Mouse (Mus musculus) hindbrain, postnatal 0 days (tissue): ENCODE measurements at regions not wholly inside any gene's neighbourhood (a gene's known extent, or its start where the extent isn't known, plus 50 kb on each side); places are given as distances from the start of the nearest gene placed in this dataset.

Source experiments
- ATAC-seq: fragments of 200-750 bp; cut with Nextera tagmentation; 2 replicates; pipeline ENCODE4 v1.8.0; 2017; ENCODE audit warnings: mild to moderate bottlenecking, moderate TSS enrichment, moderate library complexity
- DNase-seq: peaks from one replicate; pipeline ENCODE4 v3.0.0-alpha.2; 2015; ENCODE audit warnings: low spot score
- H3K27ac ChIP-seq: fragments of 300-500 bp; sonication (generic); 2 replicates; pipeline ENCODE4 v1.5.1; 2014; ENCODE audit warnings: mild to moderate bottlenecking
- H3K27me3 ChIP-seq: fragments of 300-500 bp; sonication (generic); 2 replicates; pipeline ENCODE4 v1.6.1; 2014; ENCODE audit warnings: low read length, mixed read lengths; ENCODE audit not compliant: insufficient read depth
- H3K36me3 ChIP-seq: fragments of 300-500 bp; sonication (generic); 2 replicates; pipeline ENCODE4 v1.6.1; 2014; ENCODE audit warnings: low read length, mixed read lengths; ENCODE audit not compliant: insufficient read depth
- H3K4me1 ChIP-seq: fragments of 300-500 bp; sonication (generic); 2 replicates; pipeline ENCODE4 v1.6.1; 2014; ENCODE audit warnings: antibody characterized with exemption, low read length, mixed read lengths; ENCODE audit not compliant: insufficient read depth
- H3K4me2 ChIP-seq: fragments of 300-500 bp; sonication (generic); 2 replicates; pipeline ENCODE4 v1.6.1; 2014; ENCODE audit warnings: low read depth, mild to moderate bottlenecking, low read length, moderate library complexity, mixed read lengths
- H3K4me3 ChIP-seq: fragments of 300-500 bp; sonication (generic); 2 replicates; pipeline ENCODE4 v1.5.1; 2014; ENCODE audit warnings: low read length
- H3K9ac ChIP-seq: fragments of 300-500 bp; sonication (generic); replicated peaks from 2 replicates; pipeline ENCODE4 v1.6.1; 2014; ENCODE audit warnings: mild to moderate bottlenecking, low read length, moderate library complexity, mixed read lengths
- H3K9me3 ChIP-seq: fragments of 300-500 bp; sonication (generic); 2 replicates; pipeline ENCODE4 v1.6.1; 2016; ENCODE audit warnings: low read length, mixed read lengths
- CTCF ChIP-seq: IDR thresholded peaks from 2 replicates; pipeline ENCODE4 v1.5.1; 2016; ENCODE audit warnings: antibody characterized with exemption, control low read depth, low read depth
- WGBS: fragments of 180-500 bp; shearing (Covaris S2); extraction: QIAGEN DNeasy Blood & Tissue Kit; methylation state at CpG from one replicate; pipeline ENCODE4 v1.1.7; 2014; 5-methylcytosine and 5-hydroxymethylcytosine counted together

DNA sequence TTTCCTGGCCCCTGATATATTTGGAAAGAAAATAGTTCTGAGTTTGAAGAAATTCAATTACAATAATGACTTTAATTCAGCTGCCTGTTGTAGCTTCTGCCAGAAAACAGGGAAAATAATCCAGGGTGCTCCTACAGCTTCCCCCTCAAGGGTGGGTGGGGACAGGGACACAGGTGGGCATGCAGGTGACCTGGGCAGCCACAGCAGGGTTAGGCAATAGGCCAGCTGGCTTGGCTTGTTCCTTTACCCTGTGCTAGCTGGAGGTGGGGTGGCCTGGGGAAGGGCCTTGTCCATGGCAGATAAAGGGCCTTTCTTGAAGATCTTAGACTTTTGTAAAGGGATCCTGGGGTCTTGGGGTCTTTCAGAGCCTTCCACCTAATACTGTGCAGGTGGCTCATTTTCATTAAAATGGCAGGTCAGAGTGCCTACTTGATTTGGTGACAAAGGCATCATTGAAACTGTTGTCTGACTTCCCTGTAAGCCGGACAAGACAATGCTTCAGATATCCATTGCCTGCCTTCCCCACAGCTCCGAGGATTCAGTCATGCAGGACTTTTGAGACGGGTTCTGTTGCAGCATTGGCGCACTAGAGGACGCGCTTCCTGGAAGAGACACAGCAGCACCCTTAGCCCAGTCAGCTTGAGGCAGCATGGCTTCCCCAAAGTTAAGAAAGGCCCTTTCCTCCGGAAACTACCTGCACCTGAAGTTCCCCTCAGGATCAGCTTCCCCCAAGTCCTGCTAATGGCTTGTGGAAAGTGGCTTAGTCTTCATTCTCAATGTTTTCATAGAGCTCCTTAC lies 164.9 kb upstream of the Kbtbd8 start:
- no peak for TF ChIP-seq CTCF
- Histone ChIP-seq H3K9me3 (0 out of 2 replicates have a peak, but pooled peaks cover 4% of the 10 kb centered on the region), H3K4me3 (no peak overlapping the region), H3K4me1 (no peaks in the 10 kb centered on the region), H3K27ac (no peak overlapping the region), H3K27me3 (no peaks in the 10 kb centered on the region), H3K36me3 (no peaks in the 10 kb centered on the region), H3K9ac (no peak overlapping the region), H3K4me2 (no peak overlapping the region)
- WGBS: 50% methylated on average over 7 of the region's 7 CpGs
- DNase-seq (no peak), ATAC-seq (no peak)

DNA sequence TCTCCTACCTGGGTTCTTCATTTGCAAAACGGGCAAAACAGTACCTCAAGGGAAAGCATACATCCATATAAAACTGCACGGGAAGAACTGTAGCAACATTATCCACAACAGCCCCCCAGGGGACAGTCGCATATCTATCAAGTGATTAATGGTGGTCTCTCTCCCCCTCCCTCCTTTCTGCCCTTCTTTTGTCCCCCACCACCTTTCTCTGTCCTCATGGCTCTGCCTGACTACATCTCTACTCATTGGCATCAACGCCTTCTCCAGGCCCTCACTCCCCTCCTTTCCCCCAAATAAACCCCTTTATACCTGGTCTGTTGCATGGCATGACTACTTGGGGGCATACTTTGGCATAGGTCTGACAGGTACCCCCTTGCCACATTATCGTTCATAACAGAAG lies 166.1 kb upstream of the Kbtbd8 start:
- no peak for DNase-seq
- no peak overlapping the region for H3K4me3 ChIP-seq
- no peak overlapping the region for H3K4me2 ChIP-seq
- H3K27me3 ChIP-seq: no peaks in the 10 kb centered on the region
- TF ChIP-seq CTCF: no peak
- no peaks in the 10 kb centered on the region for H3K4me1 ChIP-seq
- H3K27ac ChIP-seq: no peak overlapping the region
- no peak for ATAC-seq
- no peaks in the 10 kb centered on the region for H3K36me3 ChIP-seq
- H3K9me3 ChIP-seq: 0 out of 2 replicates have a peak, but pooled peaks cover 4% of the 10 kb centered on the region
- no peak overlapping the region for H3K9ac ChIP-seq
- WGBS: 79% methylated on average over 5 of the region's 5 CpGs

- no peaks in the 10 kb centered on the region for H3K4me1 ChIP-seq
- H3K9ac ChIP-seq: no peak overlapping the region
- 84% methylated on average over 2 of the region's 2 CpGs for WGBS
- H3K36me3 ChIP-seq: no peaks in the 10 kb centered on the region
- no peak overlapping the region for H3K27ac ChIP-seq
- no peak overlapping the region for H3K4me2 ChIP-seq
- no peak overlapping the region for H3K4me3 ChIP-seq
- H3K27me3 ChIP-seq: no peaks in the 10 kb centered on the region
- H3K9me3 ChIP-seq: 0 out of 2 replicates have a peak, but pooled peaks cover 4% of the 10 kb centered on the region
- no peak for DNase-seq
- no peak for ATAC-seq
- TF ChIP-seq CTCF: no peak
These were observed 166.7 kb upstream of the Kbtbd8 start for GRCm38 (mm10) chr6:94950319-94950718.

DNA sequence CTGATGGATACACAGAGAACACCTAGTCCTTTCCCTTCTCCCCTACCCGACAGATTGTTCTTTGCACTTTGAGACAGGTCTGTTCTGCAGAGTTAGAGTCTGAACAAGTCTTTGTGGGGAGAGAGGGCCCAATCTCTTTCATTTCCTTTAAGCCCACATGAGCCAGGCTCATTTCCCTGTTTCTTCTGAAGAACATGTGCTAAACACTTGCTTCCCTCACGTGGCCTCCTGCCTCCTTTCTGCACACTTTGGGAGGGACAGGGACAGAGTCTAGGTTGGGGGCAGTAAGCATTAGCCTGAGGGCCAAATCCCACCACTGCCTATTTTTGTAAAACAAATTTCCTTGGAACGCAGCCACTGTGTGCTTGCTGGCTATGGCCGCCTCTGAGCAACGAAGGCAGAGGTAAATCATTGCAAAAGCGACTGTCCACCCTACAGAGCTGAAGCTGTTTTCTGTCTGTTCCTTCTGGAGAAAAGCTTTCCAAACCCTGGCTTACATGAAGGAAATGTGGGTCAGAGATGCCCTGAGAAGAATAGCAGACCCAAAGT lies 170.6 kb upstream of the Kbtbd8 start:
- no peak for ATAC-seq
- no peaks in the 10 kb centered on the region for H3K27me3 ChIP-seq
- H3K9ac ChIP-seq: no peak overlapping the region
- H3K36me3 ChIP-seq: no peaks in the 10 kb centered on the region
- TF ChIP-seq CTCF: no peak
- no peak overlapping the region for H3K4me3 ChIP-seq
- no peaks in the 10 kb centered on the region for H3K9me3 ChIP-seq
- no peaks in the 10 kb centered on the region for H3K4me1 ChIP-seq
- 54% methylated on average over 6 of the region's 6 CpGs for WGBS
- peak; percentile 10 for DNase-seq
- H3K27ac ChIP-seq: no peak overlapping the region
- H3K4me2 ChIP-seq: no peak overlapping the region

GRCm38 (mm10) chr6:94945715-94946114 lies 171.3 kb upstream of the Kbtbd8 start:
- WGBS: 87% methylated on average over 5 of the region's 5 CpGs
- no peak; the same call in 1 of the 2 replicates for TF ChIP-seq CTCF
- no peaks in the 10 kb centered on the region for H3K9me3 ChIP-seq

GRCm38 (mm10) chr6:94944196-94944595 lies 172.8 kb upstream of the Kbtbd8 start:
- Histone ChIP-seq H3K9ac (no peak overlapping the region), H3K27me3 (no peaks in the 10 kb centered on the region), H3K27ac (no peak overlapping the region), H3K9me3 (no peaks in the 10 kb centered on the region), H3K36me3 (no peaks in the 10 kb centered on the region), H3K4me1 (no peaks in the 10 kb centered on the region), H3K4me3 (no peak overlapping the region), H3K4me2 (no peak overlapping the region)
- 48% methylated on average over 4 of the region's 4 CpGs for WGBS
- TF ChIP-seq CTCF: no peak
- ATAC-seq (no peak), DNase-seq (peak; percentile 6)

More at GRCm38 (mm10) chr6:94945715-94946114, 171.3 kb upstream of the Kbtbd8 start:
- DNase-seq (no peak), ATAC-seq (no peak)
- Histone ChIP-seq H3K4me1 (no peaks in the 10 kb centered on the region), H3K9ac (no peak overlapping the region), H3K4me2 (no peak overlapping the region), H3K36me3 (no peaks in the 10 kb centered on the region), H3K27ac (no peak overlapping the region), H3K27me3 (no peaks in the 10 kb centered on the region), H3K4me3 (no peak overlapping the region)

GRCm38 (mm10) chr6:94938949-94939348 lies 178.1 kb upstream of the Kbtbd8 start:
- H3K9ac ChIP-seq: no peak overlapping the region
- TF ChIP-seq CTCF: no peak
- no peak for DNase-seq
- WGBS: 97% methylated on average over 2 of the region's 2 CpGs
- H3K27me3 ChIP-seq: no peaks in the 10 kb centered on the region
- H3K9me3 ChIP-seq: no peaks in the 10 kb centered on the region
- no peak overlapping the region for H3K4me2 ChIP-seq
- H3K4me3 ChIP-seq: no peak overlapping the region
- no peak overlapping the region for H3K27ac ChIP-seq
- ATAC-seq: no peak
- no peaks in the 10 kb centered on the region for H3K36me3 ChIP-seq
- H3K4me1 ChIP-seq: no peaks in the 10 kb centered on the region
